Mouse (Mus musculus): ENCODE data around the gene Calm2. TPM values are rescaled to one million over a fixed set of nuclear protein-coding genes. Genes with fewer than 3 reads are reported as not detected.

Gene Calm2
- total RNA-seq (2021), result 100 to 1,000 TPM; 298 to 346 TPM
- long read RNA-seq, experiment 1, transcript Calm2-201 (6 exons, 1,205 nt), result major isoform, 325 of 338 reads
- long read RNA-seq, experiment 1, partial matches to known transcripts, result 6 of 338 reads
- long read RNA-seq, experiment 1, other reads (novel, unspliced or antisense), result 5 of 338 reads
- long read RNA-seq, experiment 2, transcript Calm2-201 (6 exons, 1,205 nt), result major isoform, 312 of 327 reads
- long read RNA-seq, experiment 2, partial matches to known transcripts, result 10 of 327 reads
- long read RNA-seq, experiment 2, other reads (novel, unspliced or antisense), result 5 of 327 reads

DNA sequence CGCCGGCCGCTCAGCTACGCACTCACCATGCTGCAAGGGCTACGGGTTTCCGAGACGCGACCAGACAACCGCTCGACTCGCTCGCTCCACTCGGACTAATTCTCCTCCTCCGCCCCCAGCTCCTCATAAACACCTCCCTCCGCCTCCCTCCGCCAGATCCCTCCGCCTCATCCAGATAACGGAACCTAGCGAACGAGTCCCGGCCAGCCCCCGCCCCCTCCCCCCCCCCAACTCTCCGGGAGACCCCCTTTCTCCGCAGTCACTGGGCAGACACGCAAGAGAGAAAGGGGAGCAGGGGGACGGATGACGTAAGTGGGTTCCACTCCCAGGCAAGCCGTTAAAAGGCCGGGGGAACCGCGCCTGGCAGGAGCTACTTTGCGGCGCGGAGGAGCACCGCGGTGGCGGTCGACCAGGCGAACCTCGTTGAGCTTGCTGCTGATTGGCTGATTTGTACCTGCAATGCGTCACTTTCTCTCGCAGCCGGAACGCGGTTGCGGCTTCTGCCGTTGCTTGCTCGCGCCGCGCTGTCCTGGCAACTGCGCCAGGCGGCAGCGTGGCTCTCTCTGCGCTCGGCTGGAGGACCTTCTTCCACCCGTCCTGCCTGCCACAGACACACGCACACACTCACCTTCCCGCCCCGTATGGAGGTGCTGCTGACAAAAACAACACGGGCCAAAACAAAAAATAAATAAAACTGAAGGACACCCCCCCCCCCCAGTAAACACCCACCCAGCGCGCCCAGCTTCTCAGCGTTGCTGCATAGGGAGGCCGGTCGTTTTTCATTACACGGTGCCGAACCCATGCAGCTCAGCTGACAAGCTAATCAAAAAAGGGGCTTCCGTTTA, at the start of gene Calm2:
Calm2 (minus strand) TSS at position 169 of the 845 bp plus-strand sequence.
- peak; percentile 98 for DNase-seq

DNA sequence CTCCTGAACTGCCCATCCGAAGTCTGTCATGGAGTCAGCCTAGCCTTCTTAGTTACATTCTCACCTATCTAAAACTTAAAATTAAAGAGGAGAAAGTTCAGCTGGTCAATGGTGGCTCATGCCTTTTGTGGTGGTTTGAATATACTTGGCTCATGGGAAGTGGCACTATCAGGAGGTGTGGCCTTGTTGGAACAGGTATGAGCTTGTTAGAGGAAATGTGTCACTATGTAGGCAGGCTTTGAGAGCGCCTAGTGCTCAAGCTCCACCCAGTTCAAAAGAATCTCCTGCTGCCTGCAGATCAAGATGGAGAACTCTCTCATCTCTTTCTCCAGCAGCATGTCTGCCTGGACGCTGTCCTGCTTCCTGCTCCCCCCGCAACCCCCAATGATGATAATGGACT, 48.8 kb upstream of the Calm2 start:
- no peak for DNase-seq

DNA sequence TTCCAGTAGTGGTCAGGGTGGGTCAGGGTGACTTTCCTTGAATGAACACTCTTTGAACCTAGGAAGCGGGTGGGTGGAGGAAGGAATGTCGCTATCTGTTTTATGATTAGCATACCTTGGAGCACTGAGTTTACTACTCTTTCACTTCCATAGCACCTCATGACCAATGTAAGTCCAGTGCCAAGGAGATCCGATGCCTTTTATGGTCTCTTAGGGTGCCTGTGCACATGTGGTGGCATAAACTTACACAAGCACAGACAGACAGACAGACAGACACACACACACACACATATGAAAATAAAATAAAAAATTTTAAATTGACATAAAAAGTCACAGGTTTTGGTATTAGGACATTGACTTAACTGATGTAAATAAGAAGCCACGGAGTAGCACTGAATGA, 47.6 kb upstream of the Calm2 start:
- no peak for DNase-seq

DNA sequence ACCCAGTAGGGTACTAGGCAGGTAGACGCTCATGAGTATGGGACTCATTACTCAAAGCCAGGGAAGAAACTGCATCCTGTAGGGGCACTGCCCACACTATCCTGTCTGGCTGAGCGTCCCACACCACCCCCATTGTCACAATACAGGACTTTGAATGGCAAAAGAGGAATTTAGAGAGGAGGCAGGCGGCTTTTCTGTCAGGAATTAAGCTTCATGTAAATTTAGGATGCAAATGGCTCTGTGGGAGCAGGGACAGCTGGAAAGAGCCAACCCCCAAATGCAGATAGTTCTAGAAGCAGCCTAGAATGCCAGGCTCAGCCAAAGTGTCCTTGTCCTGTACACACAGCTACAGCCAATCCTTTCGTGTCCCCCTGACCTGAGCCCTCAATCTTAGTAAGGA, 45.6 kb upstream of the Calm2 start:
- no peak for DNase-seq

GRCm38 (mm10) chr17:87490295-87490694, 43.6 kb upstream of the Calm2 start:
- DNase-seq, result no peak

- DNase-seq, result no peak
Measured at GRCm38 (mm10) chr17:87485751-87486150, 39.0 kb upstream of the Calm2 start.

DNA sequence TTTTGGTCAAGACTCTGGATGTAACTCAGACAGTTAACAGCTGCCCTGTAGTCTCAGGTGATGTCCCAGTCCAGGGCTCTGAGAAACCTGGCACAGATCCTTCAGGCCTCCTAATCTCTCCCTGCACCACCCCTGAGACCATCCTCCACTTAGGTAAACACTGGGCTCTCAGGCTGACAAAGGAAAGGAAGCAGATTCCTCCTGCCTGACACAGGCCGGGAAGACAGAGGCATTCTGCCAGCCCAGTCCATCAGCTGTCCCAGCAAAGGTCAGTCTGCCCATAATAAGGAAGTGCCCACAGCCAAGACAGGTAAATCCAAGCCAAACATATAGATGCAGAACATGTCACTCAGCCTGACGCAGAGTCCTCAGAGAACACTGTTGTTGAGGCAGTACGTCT, 36.1 kb upstream of the Calm2 start:
- DNase-seq, result no peak

DNA sequence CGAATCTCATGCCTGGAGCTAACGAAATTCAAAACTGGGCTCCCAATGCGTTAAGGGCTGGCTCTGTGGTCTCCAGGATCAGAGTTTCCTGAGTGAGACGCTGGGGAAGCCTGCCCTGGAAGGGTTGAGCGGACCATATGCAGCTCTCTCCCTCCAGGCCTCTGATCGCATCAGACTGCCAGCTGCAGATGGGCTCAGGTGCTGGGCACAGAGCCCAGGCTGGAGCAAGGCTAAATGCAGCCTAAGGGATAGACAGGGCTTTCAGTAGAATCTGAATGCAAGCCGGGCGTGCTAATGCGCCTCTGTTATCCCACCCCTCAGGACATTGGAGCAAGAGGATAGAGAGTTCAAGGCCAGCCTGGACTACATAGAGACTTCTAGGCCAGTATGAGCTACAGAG, 31.8 kb upstream of the Calm2 start:
- peak; percentile 49 for DNase-seq

DNA sequence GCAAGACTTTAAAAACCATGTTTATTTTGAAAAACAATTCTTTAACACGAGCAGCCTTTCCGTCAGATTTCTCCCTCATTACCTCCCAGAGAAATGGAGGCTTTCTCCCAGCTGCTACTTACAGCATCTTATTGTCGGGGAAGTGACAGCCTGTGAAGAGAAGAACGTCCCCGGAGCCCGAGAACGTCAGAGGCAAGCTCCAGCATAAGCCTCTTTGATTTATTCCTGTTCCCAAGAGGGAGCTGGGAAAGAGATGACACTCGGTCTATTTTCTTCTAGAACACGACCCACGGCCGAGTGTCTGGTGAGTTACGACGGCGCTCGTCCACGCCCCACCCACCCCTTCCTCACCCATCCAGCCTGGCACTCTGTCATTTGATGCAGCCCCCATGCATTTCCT, 30.9 kb upstream of the Calm2 start:
- DNase-seq, result no peak

- no peak for DNase-seq
Measured at GRCm38 (mm10) chr17:87475356-87475755, 28.6 kb upstream of the Calm2 start.

GRCm38 (mm10) chr17:87474501-87474795, 27.7 kb upstream of the Calm2 start:
- no peak for DNase-seq

- peak; percentile 63 for DNase-seq
Measured at GRCm38 (mm10) chr17:87473736-87474500, 27.2 kb upstream of the Calm2 start.

DNA sequence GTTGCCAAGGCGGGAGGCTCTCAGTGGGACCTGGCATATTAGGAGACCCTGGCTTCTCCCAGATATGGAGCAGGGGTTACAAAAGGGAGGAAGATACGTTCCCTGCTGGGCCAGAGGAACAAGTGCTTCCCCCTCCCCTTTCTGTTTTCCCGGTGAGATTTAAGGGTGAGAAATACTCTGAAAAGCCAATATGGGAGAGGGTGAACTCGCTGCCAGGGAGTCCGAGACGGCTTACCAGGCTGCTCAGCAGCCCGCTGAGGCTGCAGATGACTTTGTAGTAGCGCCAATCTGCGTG, 26.7 kb upstream of the Calm2 start:
- DNase-seq, result no peak

DNA sequence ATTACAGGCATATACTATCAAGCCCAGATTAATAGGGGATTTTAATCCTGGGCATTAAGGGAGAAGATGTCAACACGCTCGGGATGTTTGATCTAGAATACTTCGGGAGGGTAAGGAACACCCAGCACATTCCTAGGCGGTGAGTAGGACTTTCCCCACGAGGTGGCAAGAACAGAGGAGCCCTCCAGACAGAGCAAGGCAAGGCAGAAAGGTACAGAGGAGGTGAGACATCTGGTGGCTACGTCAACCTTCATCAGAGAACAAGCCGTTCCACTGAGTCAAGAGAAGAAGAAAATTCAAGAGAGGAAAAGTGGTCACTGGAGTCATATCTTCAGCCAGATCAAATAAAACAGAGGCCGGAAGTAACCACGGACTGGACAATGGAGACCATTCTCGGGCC, 26.1 kb upstream of the Calm2 start:
- DNase-seq, result no peak

DNA sequence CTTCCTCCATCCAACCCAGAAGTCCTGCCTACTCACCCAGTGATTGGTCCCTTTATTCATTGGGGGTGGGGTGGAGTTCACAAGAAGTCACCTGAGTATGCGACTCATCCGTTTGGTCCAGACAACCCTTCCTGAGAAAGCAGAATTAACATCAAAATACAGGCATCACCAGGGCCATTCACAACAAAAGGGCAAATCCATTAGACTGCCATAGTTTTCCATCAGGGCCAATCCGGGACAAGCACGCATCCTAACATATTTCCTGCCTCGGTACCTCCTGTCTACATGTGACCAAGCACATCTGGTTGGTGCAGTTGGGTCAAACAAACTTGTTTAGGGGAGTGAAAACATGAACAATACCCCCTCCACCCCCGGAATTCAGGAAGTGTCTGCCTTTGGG, 24.9 kb upstream of the Calm2 start:
- DNase-seq, result no peak

DNA sequence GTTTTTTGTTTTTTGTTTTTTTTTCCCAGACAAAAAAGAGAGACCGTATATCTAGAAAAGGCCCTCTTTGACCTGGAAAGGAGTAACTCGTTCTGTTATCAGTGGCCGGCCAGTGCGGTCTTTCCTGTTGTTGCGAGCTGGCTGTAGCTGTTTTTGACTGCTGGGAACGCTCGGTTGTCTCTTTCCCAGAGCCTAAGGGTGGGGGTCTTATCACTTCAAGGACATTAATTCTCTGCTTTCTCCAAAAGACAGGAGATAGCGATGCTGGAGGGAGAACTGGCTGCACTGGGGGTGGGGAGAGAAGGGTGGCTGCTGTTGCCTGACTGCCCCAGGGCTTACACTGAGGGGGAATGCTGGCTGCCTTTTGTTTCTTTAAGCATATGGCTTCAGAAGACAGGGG, 24.1 kb upstream of the Calm2 start:
- no peak for DNase-seq

GRCm38 (mm10) chr17:87470282-87470681, 23.5 kb upstream of the Calm2 start:
- no peak for DNase-seq

DNA sequence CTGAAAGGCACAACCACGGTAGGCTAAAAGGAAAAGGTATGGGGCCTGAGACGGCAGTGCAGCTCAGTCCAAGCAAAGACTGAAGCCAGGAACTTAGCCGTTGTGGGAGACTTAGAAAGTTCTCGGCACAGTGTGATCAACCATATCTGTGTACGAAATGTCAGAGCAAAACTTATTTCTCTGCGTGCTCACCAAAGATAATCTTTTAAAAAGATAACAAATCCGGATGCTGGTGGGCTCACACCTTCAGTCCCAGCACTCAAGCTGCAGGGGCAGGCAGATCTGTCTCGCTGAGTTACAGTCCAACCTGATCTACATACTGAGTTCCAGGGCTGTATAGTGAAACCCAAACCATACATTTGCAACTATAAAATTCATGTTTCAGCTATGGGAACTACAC, 22.7 kb upstream of the Calm2 start:
- no peak for DNase-seq

DNA sequence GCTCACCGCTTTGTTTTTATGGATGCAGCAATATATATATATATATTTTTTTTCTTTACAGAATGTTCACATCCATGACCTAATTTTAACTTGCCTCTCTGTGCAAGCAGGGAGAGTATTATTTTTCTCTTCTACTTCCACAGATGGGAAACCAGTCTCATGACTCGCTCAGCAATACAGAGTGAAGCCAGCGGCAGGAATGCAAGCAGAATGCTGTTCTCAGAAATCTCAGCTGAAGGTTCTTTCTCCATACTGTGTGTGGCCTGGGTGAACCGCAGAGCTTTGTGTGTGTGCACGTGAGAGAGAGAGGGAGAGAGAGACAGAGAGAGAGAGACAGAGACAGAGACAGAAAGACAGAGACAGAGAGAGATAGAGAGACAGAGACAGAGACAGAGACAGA, 21.9 kb upstream of the Calm2 start:
- DNase-seq, result no peak

GRCm38 (mm10) chr17:87461499-87461896, 14.8 kb upstream of the Calm2 start:
- no peak for DNase-seq

DNA sequence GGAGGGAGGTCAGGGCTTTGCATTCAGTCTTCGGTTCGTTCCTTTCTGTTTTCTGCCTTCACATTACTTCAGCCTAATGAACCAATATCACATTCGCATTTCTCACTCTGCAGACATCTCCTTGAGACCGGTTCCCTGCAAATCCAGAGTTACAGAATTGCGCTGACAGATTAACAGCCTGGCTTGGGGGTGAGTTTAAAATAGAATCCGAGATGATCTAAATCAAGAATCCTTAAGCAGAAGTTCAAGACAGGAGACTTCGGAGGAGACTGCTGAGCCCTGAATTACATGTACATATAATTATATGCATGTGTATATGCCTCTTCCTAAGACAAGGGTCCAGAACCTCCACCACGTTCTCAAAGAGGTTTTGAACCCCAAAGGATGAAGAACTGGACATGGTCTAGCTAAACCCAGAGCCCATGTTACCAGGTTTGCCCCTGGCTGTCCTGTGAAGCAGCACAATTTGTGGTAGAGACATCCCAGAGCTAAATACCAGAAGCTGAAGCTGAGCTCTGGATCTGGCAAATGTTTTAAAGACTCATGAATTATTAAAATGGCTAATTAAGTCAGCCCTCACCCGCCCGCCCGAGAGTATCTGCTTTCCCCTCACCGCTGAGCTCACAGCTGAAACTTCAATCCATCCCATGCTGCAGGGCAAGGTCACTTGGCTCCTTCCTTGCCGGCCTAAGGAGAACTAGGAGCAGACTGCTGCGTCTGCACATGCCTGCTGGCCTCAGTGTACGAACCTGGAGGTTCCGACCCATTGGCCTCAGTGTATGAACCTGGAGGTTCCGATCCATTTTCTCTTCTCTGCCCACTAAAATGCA, 14.1 kb upstream of the Calm2 start:
- DNase-seq, result peak; percentile 17

All from gastrocnemius, postnatal 10 days (tissue).